Mouse (Mus musculus): ENCODE data around the gene Gm20481. TPM values are rescaled to one million over a fixed set of nuclear protein-coding genes. Genes with fewer than 3 reads are reported as not detected.
"Not testable (repeated sequence)": the region's sequence is repeated elsewhere in the genome, so short reads cannot be mapped to it uniquely, and the experiment has no call there.

The Gm20481 gene
- total RNA-seq, 1 experiment from 2014 or later, result not detected

- peak; percentile 57 for DNase-seq
These were observed 6.1 kb downstream of the Gm20481 start for GRCm38 (mm10) chr17:34975581-34976492.

GRCm38 (mm10) chr17:34977000-34977399 lies 7.3 kb downstream of the Gm20481 start:
- no peak for DNase-seq

- DNase-seq, result no peak
These were observed 8.5 kb downstream of the Gm20481 start for GRCm38 (mm10) chr17:34978239-34978638.

GRCm38 (mm10) chr17:34979631-34980030 lies 9.9 kb downstream of the Gm20481 start:
- no peak for DNase-seq

- DNase-seq, result no peak
These were observed 10.9 kb downstream of the Gm20481 start for GRCm38 (mm10) chr17:34980655-34981054.

GRCm38 (mm10) chr17:34981690-34982180 lies 12.0 kb downstream of the Gm20481 start, which contains the start of gene Lsm2:
Lsm2 (plus strand) TSS chr17:34981862.
- peak; percentile 88 for DNase-seq

- no peak for DNase-seq
These were observed 12.6 kb downstream of the Gm20481 start for GRCm38 (mm10) chr17:34982328-34982727.

- DNase-seq, result no peak
These were observed 14.5 kb downstream of the Gm20481 start for GRCm38 (mm10) chr17:34984218-34984617.

GRCm38 (mm10) chr17:34994751-34995150 lies 25.0 kb downstream of the Gm20481 start:
- no peak for DNase-seq

GRCm38 (mm10) chr17:34995192-34995591 lies 25.5 kb downstream of the Gm20481 start:
- not testable (repeated sequence) for DNase-seq

GRCm38 (mm10) chr17:34995927-34996326 lies 26.2 kb downstream of the Gm20481 start:
- DNase-seq, result not testable (repeated sequence)

- no peak for DNase-seq
These were observed 26.9 kb downstream of the Gm20481 start for GRCm38 (mm10) chr17:34996411-34997141.

- DNase-seq, result no peak
These were observed 27.4 kb downstream of the Gm20481 start for GRCm38 (mm10) chr17:34997142-34997483.

- DNase-seq, result no peak
These were observed 29.1 kb downstream of the Gm20481 start for GRCm38 (mm10) chr17:34998526-34999430.

- not testable (repeated sequence) for DNase-seq
These were observed 30.4 kb downstream of the Gm20481 start for GRCm38 (mm10) chr17:34999871-35000716.

- DNase-seq, result peak; percentile 86
These were observed 31.2 kb downstream of the Gm20481 start, which contains the start of gene Vars for GRCm38 (mm10) chr17:35000717-35001451. Vars (plus strand) TSS chr17:35000987.

- DNase-seq, result peak; percentile 24
These were observed 31.9 kb downstream of the Gm20481 start for GRCm38 (mm10) chr17:35001452-35002152.

GRCm38 (mm10) chr17:35002153-35002865 lies 32.6 kb downstream of the Gm20481 start:
- no peak for DNase-seq

All from adrenal gland, postnatal 25 days (tissue).